Mouse (Mus musculus): Measurements from ENCODE around the gene Cep72. TPM values are rescaled to one million over a fixed set of nuclear protein-coding genes. Genes with fewer than 3 reads are reported as not detected.
"Not testable (repeated sequence)": the region's sequence is repeated elsewhere in the genome, so short reads cannot be mapped to it uniquely, and the experiment has no call there.

Cep72 gene
- polyA plus RNA-seq, 1 experiment from 2014 or later: 15.3 TPM

- Histone ChIP-seq H3K4me2 (no peak overlapping the region), H3K36me3 (peaks cover 10% of the 10 kb centered on the region), H3K4me1 (replicated peaks) (peaks cover 13% of the 10 kb centered on the region), H3K4me3 (no peak overlapping the region), H3K27me3 (replicated peaks) (no peaks in the 10 kb centered on the region), H3K9me3 (replicated peaks) (no peaks in the 10 kb centered on the region), H3K27ac (ENCODE audit: poor library complexity, severe bottlenecking) (no peak overlapping the region), H3K9ac (no peak overlapping the region)
- WGBS: 88% methylated on average over 7 of the region's 7 CpGs
- ATAC-seq (ENCODE audit: insufficient number of reproducible peaks, low FRiP score): no peak
Observed at GRCm38 (mm10) chr13:74030691-74031090, 31.4 kb downstream of the Cep72 start.

GRCm38 (mm10) chr13:74029013-74029412 is 33.1 kb downstream of the Cep72 start:
- WGBS: 81% methylated on average over 2 of the region's 2 CpGs
- H3K4me3 ChIP-seq: no peak overlapping the region

DNA sequence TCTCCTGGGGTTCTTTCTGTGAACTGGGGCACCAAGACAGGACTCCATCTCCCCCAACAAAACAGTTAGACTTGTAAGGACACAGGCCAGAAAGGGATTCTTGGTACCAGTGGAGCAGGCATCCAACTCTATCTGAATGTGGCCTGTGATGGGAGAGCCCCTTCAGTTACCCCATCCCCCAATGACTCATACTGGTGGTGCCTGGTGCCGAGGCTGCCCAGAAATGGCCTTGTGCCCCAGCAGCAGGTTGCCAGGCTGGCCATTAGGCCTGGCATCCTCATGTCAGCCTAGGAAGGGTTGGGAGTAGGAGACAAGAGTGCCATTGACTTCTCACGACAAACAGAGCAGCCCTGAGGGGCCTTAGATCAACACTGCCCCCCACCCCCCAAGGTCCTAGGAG is 34.0 kb downstream of the Cep72 start:
- H3K27ac ChIP-seq (ENCODE audit: poor library complexity, severe bottlenecking): no peak overlapping the region
- no peak overlapping the region for H3K4me2 ChIP-seq
- 62% methylated on average over 2 of the region's 2 CpGs for WGBS
- no peaks in the 10 kb centered on the region for H3K9me3 ChIP-seq (replicated peaks)
- H3K27me3 ChIP-seq (replicated peaks): no peaks in the 10 kb centered on the region
- no peak overlapping the region for H3K4me3 ChIP-seq
- H3K9ac ChIP-seq: no peak overlapping the region
- H3K4me1 ChIP-seq (replicated peaks): peaks cover 26% of the 10 kb centered on the region
- 0 out of 2 replicates have a peak, but pooled peaks cover 6% of the 10 kb centered on the region for H3K36me3 ChIP-seq
- no peak for ATAC-seq (ENCODE audit: insufficient number of reproducible peaks, low FRiP score)

More at GRCm38 (mm10) chr13:74029013-74029412, 33.1 kb downstream of the Cep72 start:
- 0 out of 2 replicates have a peak, but pooled peaks cover 6% of the 10 kb centered on the region for H3K36me3 ChIP-seq
- no peak overlapping the region for H3K4me2 ChIP-seq
- H3K9me3 ChIP-seq (replicated peaks): no peaks in the 10 kb centered on the region
- H3K9ac ChIP-seq: no peak overlapping the region
- no peak overlapping the region for H3K27ac ChIP-seq (ENCODE audit: poor library complexity, severe bottlenecking)
- no peaks in the 10 kb centered on the region for H3K27me3 ChIP-seq (replicated peaks)
- ATAC-seq (ENCODE audit: insufficient number of reproducible peaks, low FRiP score): no peak
- peaks cover 26% of the 10 kb centered on the region for H3K4me1 ChIP-seq (replicated peaks)

DNA sequence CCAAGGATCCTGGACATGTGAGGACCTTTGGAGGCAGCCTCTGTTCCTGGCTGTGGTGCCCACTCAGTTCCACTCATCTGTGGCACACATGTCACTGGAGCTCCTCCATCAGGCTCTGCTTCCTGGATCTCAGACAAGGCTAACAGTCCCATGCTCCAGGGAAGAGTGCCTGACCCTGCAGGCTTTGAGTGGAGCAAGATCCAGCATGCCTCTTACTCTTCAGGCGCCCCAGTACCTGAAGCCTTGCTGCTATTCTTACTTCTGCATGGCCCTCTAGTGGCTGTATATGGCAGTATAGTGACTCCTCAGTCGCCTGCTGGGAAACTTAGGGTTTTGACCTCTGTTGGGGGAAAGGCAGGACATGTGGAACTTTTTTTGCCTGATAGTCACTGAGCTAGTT is 35.9 kb downstream of the Cep72 start:
- Histone ChIP-seq H3K4me2 (no peak overlapping the region), H3K36me3 (0 out of 2 replicates have a peak, but pooled peaks cover under 1% of the 10 kb centered on the region), H3K9ac (no peak overlapping the region), H3K4me3 (no peak overlapping the region), H3K9me3 (replicated peaks) (no peaks in the 10 kb centered on the region), H3K4me1 (replicated peaks) (peaks cover 26% of the 10 kb centered on the region), H3K27me3 (replicated peaks) (no peaks in the 10 kb centered on the region), H3K27ac (ENCODE audit: poor library complexity, severe bottlenecking) (no peak overlapping the region)
- WGBS: 11% methylated on average over 2 of the region's 2 CpGs
- ATAC-seq (ENCODE audit: insufficient number of reproducible peaks, low FRiP score): peak; percentile 51; the same call in 1 of the 2 replicates

DNA sequence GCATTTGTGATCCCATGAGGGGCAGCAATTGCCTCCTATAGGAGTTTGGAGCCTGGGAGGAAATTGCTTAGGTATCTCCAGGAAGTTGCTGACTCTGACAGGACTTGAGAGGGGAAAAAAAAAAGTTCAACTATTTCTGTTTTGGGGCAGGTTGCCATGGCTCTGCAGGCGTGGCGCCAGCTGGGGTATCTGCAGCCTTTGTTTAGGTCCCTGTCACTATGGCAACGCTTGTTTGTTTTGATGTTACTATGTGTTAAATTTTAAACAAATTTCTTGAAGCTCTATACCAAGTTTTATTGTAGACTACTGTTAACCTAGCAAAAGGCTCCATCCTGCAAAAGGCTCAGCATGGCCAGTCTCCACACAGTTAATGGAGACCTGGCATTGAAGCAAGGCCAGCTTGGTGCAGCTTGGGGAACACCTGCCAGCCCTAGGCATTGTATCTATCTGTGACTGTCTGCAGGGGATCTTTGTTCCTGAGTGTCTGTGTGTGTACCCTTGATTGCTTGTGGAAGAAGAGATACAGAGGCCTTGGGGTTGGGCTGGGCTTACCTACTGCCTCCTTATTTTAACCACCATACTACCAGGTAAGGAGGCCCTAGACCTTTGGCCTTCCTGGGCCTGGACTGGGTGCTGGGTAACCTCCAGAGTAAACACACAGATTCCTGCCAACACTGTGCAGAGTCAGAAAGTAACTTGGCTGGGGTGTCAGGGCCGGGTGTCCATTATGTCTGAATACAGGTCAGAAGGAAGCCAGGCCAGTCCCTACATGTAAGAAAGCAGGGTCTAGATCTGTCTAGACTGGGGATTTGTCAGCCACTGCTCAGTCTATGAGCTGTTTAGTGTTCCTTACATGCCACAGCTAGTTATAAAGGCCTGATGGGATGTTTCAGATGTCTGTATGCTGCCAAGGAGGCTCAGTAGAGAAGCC is 36.7 kb downstream of the Cep72 start:
- WGBS: 59% methylated on average over 4 of the region's 4 CpGs
- peaks cover 26% of the 10 kb centered on the region for H3K4me1 ChIP-seq (replicated peaks)
- H3K36me3 ChIP-seq: no peaks in the 10 kb centered on the region
- no peak overlapping the region for H3K4me2 ChIP-seq
- H3K4me3 ChIP-seq: no peak overlapping the region
- H3K9ac ChIP-seq: no peak overlapping the region
- H3K27me3 ChIP-seq (replicated peaks): no peaks in the 10 kb centered on the region
- ATAC-seq (ENCODE audit: insufficient number of reproducible peaks, low FRiP score): peak; percentile 26; the same call in 1 of the 2 replicates
- 0 out of 2 replicates have a peak overlapping the region, but pooled peaks have one; percentile 12 for H3K27ac ChIP-seq (ENCODE audit: poor library complexity, severe bottlenecking)
- no peaks in the 10 kb centered on the region for H3K9me3 ChIP-seq (replicated peaks)

- not testable (repeated sequence) for H3K4me2 ChIP-seq; ATAC-seq (ENCODE audit: insufficient number of reproducible peaks, low FRiP score)
- WGBS: 81% methylated on average over 8 of the region's 8 CpGs
Observed at GRCm38 (mm10) chr13:74019006-74019405, 43.1 kb downstream of the Cep72 start.

DNA sequence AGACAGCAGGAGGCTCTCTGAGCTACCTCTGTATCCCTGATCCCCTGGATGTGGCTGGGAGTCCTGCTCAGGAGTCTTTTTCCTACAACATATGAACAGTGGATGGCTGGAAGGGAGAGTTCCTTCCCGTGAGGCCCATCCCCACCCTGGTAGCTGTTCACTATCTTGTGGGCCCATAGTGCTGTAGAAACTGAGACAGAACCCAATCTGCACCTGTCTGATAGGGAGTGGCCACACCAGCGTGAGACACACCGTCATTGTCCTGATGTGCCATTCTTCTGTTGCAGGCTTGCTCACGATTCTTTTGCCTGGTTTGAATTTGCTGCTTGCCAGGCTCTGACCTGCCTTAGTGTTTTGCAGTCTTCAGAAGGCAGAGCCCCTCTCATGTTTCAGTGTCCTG is 44.7 kb downstream of the Cep72 start:
- Histone ChIP-seq H3K4me3 (no peak overlapping the region), H3K27me3 (replicated peaks) (no peaks in the 10 kb centered on the region), H3K9ac (no peak overlapping the region), H3K36me3 (no peaks in the 10 kb centered on the region), H3K27ac (ENCODE audit: poor library complexity, severe bottlenecking) (no peak overlapping the region), H3K4me1 (replicated peaks) (0 out of 2 replicates have a peak, but pooled peaks cover 5% of the 10 kb centered on the region), H3K4me2 (no peak overlapping the region), H3K9me3 (replicated peaks) (no peaks in the 10 kb centered on the region)
- 68% methylated on average over 4 of the region's 4 CpGs for WGBS
- ATAC-seq (ENCODE audit: insufficient number of reproducible peaks, low FRiP score): no peak

More at GRCm38 (mm10) chr13:74019006-74019405, 43.1 kb downstream of the Cep72 start:
- not testable (repeated sequence) for H3K4me1 ChIP-seq (replicated peaks); H3K27ac ChIP-seq (ENCODE audit: poor library complexity, severe bottlenecking); H3K27me3 ChIP-seq (replicated peaks); H3K4me3 ChIP-seq; H3K36me3 ChIP-seq; H3K9ac ChIP-seq; H3K9me3 ChIP-seq (replicated peaks)

DNA sequence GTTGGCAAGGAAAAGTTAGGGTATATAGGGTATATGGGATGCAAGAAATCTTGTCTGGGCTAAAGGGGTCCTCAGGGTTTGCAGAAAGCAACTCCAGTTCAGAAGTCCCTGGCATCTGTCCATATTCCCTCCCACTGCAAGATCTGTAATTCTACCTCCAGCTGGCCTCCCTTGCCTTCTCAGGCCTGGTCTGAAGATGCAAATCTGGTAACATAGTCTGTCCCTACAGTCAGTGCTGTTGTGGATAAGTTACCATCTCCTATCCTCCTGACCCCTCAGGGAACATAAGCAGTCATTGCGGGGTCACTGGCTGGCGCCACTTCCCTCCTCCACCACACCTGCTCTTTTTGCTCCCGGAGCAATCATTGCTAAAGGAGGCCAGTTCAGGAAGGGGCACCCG is 46.2 kb downstream of the Cep72 start:
- WGBS: 75% methylated on average over 4 of the region's 4 CpGs
- H3K4me1 ChIP-seq (replicated peaks): peaks cover 11% of the 10 kb centered on the region
- H3K4me3 ChIP-seq: no peak overlapping the region
- no peak for ATAC-seq (ENCODE audit: insufficient number of reproducible peaks, low FRiP score)
- H3K27me3 ChIP-seq (replicated peaks): peaks cover 11% of the 10 kb centered on the region
- H3K9ac ChIP-seq: no peak overlapping the region
- no peaks in the 10 kb centered on the region for H3K9me3 ChIP-seq (replicated peaks)
- no peak overlapping the region for H3K4me2 ChIP-seq
- H3K36me3 ChIP-seq: no peaks in the 10 kb centered on the region
- no peak overlapping the region for H3K27ac ChIP-seq (ENCODE audit: poor library complexity, severe bottlenecking)

- H3K27me3 ChIP-seq (replicated peaks): peaks cover 13% of the 10 kb centered on the region
- H3K27ac ChIP-seq (ENCODE audit: poor library complexity, severe bottlenecking): no peak overlapping the region
- WGBS: 15% methylated on average over 3 of the region's 3 CpGs
Observed at GRCm38 (mm10) chr13:74010678-74011077, 51.4 kb downstream of the Cep72 start.

GRCm38 (mm10) chr13:74009791-74010614 is 52.1 kb downstream of the Cep72 start:
- peaks cover 24% of the 10 kb centered on the region for H3K4me1 ChIP-seq (replicated peaks)
- no peak overlapping the region for H3K27ac ChIP-seq (ENCODE audit: poor library complexity, severe bottlenecking)
- peak overlapping the region; percentile 52 for H3K4me3 ChIP-seq
- peak; percentile 12; the same call in 1 of the 2 replicates for ATAC-seq (ENCODE audit: insufficient number of reproducible peaks, low FRiP score)
- H3K4me2 ChIP-seq: peak overlapping the region; percentile 99
- under 1% methylated on average over 55 of the region's 55 CpGs for WGBS
- H3K27me3 ChIP-seq (replicated peaks): peaks cover 13% of the 10 kb centered on the region
- H3K9ac ChIP-seq: peak overlapping the region; percentile 71
- no peaks in the 10 kb centered on the region for H3K36me3 ChIP-seq
- no peaks in the 10 kb centered on the region for H3K9me3 ChIP-seq (replicated peaks)

More at GRCm38 (mm10) chr13:74010678-74011077, 51.4 kb downstream of the Cep72 start:
- H3K4me2 ChIP-seq: peak overlapping the region; percentile 99
- no peak for ATAC-seq (ENCODE audit: insufficient number of reproducible peaks, low FRiP score)
- peak overlapping the region; percentile 52 for H3K4me3 ChIP-seq
- no peak overlapping the region for H3K9ac ChIP-seq
- no peaks in the 10 kb centered on the region for H3K36me3 ChIP-seq
- no peaks in the 10 kb centered on the region for H3K9me3 ChIP-seq (replicated peaks)
- H3K4me1 ChIP-seq (replicated peaks): peaks cover 24% of the 10 kb centered on the region

Measured in heart, embryonic 12.5 days (tissue).